Mouse (Mus musculus): ENCODE data around the gene Fat3.

- TF ChIP-seq EP300 (optimal IDR thresholded peaks at IDR 0.05) (no peak), CTCF (IDR thresholded peaks at IDR 0.05; ENCODE audit: low read depth) (no peak)
Observed at GRCm38 (mm10) chr9:16352486-16353048, 148.5 kb downstream of the Fat3 start.
